Mouse (Mus musculus) layer of hippocampus, postnatal 36 days (tissue): Measurements from ENCODE around the gene Tprn. TPM values are rescaled to one million over a fixed set of nuclear protein-coding genes. Genes with fewer than 3 reads are reported as not detected.
A peak's percentile ranks its signal among the peaks of the same experiment; 100 is the strongest.

ENCODE experiments used
- DNase-seq, 2 experiments: peaks; one replicate each; pipeline ENCODE4 v3.0.0; 2022
- total RNA-seq, 2 experiments: library from RNA; stranded (reverse); gene quantifications; 2 replicates each; pipeline ENCODE4 v1.2.3; 2021

Gene Tprn
- total RNA-seq: 10 to 100 TPM; 19.4 to 23.1 TPM

- DNase-seq: peak; percentile 92 to 93
Observed at GRCm38 (mm10) chr2:25262291-25262767, at the start of gene Tprn. Gene Tprn, plus strand, starts transcription at chr2:25262618.

DNA sequence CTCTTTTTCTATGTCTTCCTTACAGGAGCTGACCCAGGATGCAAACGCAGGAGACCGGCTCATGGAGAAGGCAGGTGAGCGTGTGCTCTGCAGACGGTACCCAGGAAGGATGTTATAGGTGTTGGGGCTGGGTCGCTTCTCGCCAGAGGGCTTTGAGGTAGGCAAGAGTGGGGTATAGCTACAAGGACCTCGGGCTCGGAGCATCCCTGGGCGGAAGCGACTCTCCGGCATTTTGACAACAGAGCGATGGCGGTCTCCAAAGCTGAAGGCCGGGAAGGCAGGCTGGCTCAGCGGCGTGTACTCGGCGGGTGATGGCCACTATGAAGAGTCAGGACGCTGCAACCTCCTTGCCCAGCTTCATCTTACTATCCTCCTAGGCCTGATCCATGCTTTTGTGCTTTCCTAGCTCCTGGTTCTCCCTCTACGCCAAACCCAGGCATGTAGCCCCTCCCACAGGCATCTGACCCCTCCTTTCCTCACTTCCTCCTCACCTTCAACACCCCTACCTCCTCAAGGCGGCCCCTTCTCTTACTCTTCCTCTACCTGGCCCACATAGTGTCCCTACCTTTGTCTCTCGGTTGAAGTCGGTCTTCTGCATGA, 49.1 kb upstream of the Tprn start:
- no peak for DNase-seq

GRCm38 (mm10) chr2:25214444-25214843, 48.0 kb upstream of the Tprn start, which contains the start of gene Stpg3:
Gene Stpg3, minus strand, starts transcription at chr2:25214637.
- DNase-seq: no peak

- DNase-seq: no peak
Observed at GRCm38 (mm10) chr2:25217666-25218065, 44.8 kb upstream of the Tprn start.

- DNase-seq: no peak
Observed at GRCm38 (mm10) chr2:25218445-25218844, 44.0 kb upstream of the Tprn start, which contains the start of gene Fam166a. Gene Fam166a, plus strand, starts transcription at chr2:25218745.

DNA sequence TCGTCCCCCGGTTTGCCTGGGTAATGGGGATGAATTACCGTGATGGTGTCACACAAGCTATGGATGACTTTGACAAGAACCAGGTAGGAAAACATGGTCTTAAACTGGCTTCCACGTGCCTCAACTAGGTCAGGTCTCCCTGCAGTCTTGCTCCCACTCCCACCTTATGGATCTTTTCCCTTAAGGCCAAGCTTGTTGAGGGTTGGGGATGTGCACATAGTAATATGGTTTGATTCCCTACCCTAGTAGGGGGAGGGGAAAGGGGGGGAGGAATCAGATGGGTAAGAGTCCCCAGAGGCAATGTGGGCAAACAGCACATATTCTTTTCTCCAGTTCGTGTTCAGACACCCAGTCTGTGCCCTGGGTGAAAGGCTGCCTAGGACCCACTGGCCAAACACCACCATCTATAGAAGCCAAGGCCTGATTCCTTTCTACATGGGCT, 41.1 kb upstream of the Tprn start:
- no peak for DNase-seq

- DNase-seq: peak in 1 of 2 experiments; percentile 72
Observed at GRCm38 (mm10) chr2:25223681-25224491, 38.5 kb upstream of the Tprn start.

GRCm38 (mm10) chr2:25224492-25224765, 38.0 kb upstream of the Tprn start, which contains the start of gene Tubb4b:
Gene Tubb4b, minus strand, starts transcription at chr2:25224702.
- no peak for DNase-seq

DNA sequence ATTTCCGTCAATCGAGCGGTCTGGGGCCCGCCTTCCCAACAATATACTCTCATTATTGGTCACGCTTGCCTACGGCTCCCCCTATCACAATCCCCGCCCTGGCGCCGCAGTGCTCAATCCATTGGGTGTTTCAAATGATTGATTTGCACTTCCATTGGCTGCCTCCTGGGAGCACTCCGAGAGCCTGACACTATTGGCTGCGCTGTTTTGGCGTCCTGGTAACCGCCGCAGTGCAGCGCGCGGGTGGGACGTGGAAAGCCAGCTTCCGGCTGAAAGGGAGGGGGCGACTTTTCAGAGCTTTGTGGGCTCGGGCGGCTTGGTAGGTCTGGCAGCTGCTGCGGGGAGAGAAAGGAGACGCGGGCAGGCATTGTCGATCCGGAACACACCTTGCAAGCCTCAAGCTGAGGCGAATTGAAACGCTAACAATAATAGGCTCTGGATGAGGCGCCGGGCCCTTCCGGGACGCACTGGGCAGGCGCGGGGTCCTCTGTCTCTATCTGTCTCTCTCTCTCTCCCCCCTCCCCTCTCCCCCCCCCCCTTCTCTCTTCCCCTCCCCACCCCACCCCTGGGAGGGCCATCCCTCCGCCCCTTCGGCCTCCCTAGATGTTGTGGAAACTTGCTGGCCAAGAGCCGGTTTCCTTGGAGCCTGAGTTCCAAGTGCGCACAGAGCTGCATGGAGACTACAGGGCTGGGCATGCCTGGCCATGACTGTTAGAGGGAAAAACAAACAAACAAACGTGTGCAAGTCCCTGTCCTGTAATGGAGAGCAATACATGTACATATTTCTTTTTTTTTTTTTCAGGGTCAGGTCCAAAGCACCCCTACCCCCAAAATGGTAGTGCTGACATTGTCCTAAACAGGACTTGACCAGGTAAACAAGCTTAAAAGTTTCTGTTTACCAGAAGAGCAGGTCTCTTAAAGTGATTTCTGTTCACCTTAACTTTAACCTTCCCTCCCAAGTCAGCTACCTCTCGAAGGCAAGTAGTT, 37.4 kb upstream of the Tprn start:
- DNase-seq: peak; percentile 98 to 99

- no peak for DNase-seq
Observed at GRCm38 (mm10) chr2:25225811-25226379, 36.5 kb upstream of the Tprn start.

- peak; percentile 55 to 68 for DNase-seq
Observed at GRCm38 (mm10) chr2:25226864-25227263, 35.6 kb upstream of the Tprn start.

DNA sequence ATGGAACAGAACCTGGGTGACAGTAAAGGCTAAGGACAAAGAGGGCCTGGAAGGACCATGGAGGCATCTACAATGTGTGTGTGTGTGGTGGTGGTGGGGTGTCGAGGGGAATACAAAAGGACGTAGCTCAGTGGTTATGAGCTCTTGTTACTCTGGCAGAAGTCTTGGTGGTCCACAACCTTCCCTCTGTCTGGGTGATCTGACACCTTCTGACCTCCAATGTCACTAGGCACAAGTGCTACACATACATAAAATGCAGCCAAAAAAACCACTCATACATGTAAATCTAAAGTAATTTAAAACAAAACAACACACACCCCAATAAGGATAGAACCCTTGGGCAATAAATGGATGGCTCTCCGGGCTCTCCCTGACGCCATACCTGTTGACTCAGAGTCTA, 35.0 kb upstream of the Tprn start:
- DNase-seq: no peak

DNA sequence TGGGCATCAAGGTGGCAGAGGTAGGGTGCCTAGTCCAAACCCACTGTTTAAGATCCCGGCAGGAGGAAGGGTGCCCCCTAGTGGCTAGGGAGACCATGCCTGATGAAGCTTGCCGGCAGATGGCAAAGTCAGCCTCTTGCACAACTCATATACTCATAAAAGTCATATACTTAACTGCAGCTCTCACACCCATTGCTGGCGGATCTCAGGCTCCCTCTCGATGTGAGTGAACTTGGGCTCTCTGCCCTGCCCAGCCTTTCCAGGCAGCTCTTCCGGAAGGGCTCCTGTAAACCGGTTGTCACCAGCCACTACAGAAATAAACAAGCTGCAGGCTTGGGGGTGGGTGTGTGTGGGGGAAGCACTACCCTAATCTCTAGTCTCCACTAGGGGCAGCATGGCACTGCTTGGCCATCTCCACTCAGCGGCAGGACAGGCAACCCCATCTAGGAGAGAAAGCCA, 34.0 kb upstream of the Tprn start:
- peak; percentile 84 to 85 for DNase-seq

DNA sequence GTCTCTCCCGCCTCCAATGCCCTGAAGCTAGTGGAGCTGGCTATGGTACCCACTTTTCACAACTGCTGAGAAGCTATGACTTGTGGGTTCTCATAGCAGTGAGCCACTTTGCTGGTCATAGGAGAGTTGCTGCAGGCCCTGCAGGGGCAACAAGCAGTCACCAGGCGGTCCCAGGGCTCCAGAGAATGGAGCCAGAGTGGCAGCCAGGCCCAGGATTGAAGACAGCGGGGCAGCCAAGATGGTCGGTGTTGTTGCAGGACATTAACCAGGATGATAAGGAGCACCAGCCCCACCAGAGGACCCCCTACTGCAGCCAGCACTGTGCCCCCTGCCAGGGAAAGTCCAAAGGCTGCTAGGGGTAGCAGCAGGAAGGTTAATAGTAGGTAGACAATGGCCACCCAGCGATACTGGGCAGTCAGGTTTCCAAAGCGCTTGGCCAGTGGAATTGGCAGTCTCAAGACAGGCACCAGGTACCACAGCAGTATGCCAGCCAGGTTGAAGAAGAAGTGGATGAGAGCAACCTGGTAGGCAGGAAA, 33.4 kb upstream of the Tprn start:
- DNase-seq: no peak

GRCm38 (mm10) chr2:25229582-25229981, 32.8 kb upstream of the Tprn start:
- no peak for DNase-seq

GRCm38 (mm10) chr2:25230581-25230980, 31.8 kb upstream of the Tprn start:
- DNase-seq: no peak

- DNase-seq: no peak
Observed at GRCm38 (mm10) chr2:25231038-25231437, 31.4 kb upstream of the Tprn start.

GRCm38 (mm10) chr2:25233421-25233820, 29.0 kb upstream of the Tprn start:
- no peak for DNase-seq

DNA sequence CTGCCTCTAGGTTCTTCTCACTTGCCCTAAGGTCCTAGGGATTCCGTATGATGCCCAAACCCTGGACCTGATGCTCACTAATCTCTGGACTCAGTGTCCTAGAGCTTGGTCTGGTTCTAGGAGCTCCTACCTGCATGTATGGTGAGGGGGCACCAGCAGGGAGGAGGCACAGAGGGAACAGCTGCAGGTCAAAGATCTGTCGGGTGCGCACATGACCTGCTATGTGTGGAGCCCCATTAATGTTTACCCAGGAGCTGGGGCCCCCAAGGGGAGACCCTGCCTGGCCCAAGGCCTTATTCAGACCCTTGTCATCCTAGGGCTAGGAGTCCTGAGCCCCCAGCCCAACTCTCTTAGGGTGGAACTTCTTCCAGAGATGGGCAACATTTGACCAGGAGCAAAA, 28.4 kb upstream of the Tprn start, which contains the start of gene Slc34a3:
TSS of gene Slc34a3 (minus strand) at position 315 of the 400 bp plus-strand sequence.
- DNase-seq: no peak

DNA sequence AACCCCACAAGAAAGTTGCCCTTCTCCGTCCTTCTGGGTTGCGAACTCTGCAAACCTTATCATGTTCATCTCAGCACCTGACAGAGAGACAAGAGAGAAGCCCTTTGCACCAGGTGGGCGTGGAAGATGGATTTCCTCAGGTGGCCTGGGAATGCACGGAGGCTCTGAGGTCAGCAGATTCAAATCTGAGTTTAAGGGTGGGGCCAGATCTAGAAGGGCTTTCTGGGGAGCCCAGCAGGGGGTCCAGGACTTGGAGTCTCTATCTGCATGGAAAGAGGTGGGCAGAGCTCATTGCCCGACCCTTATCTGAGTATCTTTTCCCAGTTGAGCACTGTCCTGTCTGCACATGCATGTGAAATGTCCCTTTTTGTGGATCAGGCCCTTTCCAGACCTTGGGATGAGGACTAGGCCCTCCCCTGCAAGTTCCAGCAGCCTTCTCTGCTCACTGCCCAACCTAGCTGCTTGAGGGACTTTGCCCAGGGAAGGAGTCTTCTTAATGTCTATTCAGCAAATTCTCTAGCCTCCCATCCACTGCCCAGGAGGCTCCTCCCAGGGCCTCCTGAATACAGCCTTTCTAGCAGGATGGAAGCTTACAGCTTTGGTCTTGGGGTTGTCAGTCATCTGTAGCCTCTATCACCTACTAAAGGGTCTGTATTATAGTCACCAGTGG, 27.7 kb upstream of the Tprn start:
- no peak for DNase-seq

GRCm38 (mm10) chr2:25236614-25237013, 25.8 kb upstream of the Tprn start, which contains the start of gene Rnf224:
Gene Rnf224, minus strand, starts transcription at chr2:25236787.
- no peak for DNase-seq
